Mouse (Mus musculus) C2C12 (cell line): ENCODE results near the gene Ppp1r12b.

ENCODE experiments used
- CEBPB ChIP-seq: IDR thresholded peaks from one replicate; pipeline ENCODE4 v1.6.1; 2011; ENCODE audit warnings: low read depth, mild to moderate bottlenecking, control low read depth, moderate library complexity
- CTCF ChIP-seq: IDR thresholded peaks from one replicate; pipeline ENCODE4 v1.5.1; 2011; ENCODE audit not compliant: control insufficient read depth, insufficient read depth, insufficient read length
- FOSL1 ChIP-seq: IDR thresholded peaks from one replicate; pipeline ENCODE4 v1.8.0; 2011; ENCODE audit warnings: mild to moderate bottlenecking, low read length; ENCODE audit not compliant: poor library complexity, insufficient read depth, severe bottlenecking
- MAX ChIP-seq: IDR thresholded peaks from one replicate; pipeline ENCODE4 v1.6.1; 2011; ENCODE audit warnings: mild to moderate bottlenecking, control low read depth
- MYOD1 ChIP-seq: IDR thresholded peaks from one replicate; pipeline ENCODE4 v1.6.1; 2011; ENCODE audit warnings: low read depth; ENCODE audit not compliant: control insufficient read depth, insufficient read length
- MYOG ChIP-seq: IDR thresholded peaks from one replicate; pipeline ENCODE4 v1.6.1; 2011; ENCODE audit not compliant: control insufficient read depth, insufficient read length; ENCODE audit errors: extremely low read depth
- USF1 ChIP-seq: IDR thresholded peaks from one replicate; pipeline ENCODE4 v1.6.1; 2011; ENCODE audit warnings: low read depth, mild to moderate bottlenecking, control low read depth, moderate library complexity

DNA sequence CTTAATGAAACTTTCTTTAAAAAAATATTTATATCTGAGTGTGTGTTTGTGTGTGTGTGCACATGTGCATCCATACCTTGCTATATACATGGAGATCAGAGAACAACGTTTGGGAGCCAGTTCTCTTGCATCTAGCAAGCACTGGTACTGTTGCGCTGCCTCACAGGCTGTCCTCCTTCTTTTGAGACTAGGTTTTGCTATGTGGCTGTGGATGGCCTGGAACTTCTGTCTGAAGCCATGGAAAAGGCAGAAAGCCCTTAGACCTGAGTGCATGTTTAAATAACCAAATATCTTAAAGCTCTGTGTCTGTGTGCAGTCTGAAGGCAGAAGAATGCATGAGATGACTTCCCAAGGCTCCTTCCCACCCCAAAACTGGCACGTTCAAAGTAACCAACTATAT is 182.9 kb downstream of the Ppp1r12b start:
- no peak for TF ChIP-seq USF1
- TF ChIP-seq FOSL1 = no peak
- no peak for TF ChIP-seq CTCF
- no peak for TF ChIP-seq CEBPB
- no peak for TF ChIP-seq MAX
- TF ChIP-seq MYOG = no peak
- TF ChIP-seq MYOD1 = no peak
